Mouse (Mus musculus) thymus, postnatal 10 days (tissue): ENCODE results near the gene Kcnj6.

ENCODE experiments used
- DNase-seq, 2 experiments: peaks; one replicate each; pipeline ENCODE4 v3.0.0; 2021; ENCODE audit warnings: low spot score in 2 of 2

The Kcnj6 gene

GRCm38 (mm10) chr16:94720476-94721153 is 276.9 kb downstream of the Kcnj6 start:
- DNase-seq, result no peak

GRCm38 (mm10) chr16:94719488-94719887 is 278.0 kb downstream of the Kcnj6 start:
- no peak for DNase-seq

GRCm38 (mm10) chr16:94718919-94719318 is 278.6 kb downstream of the Kcnj6 start:
- DNase-seq, result no peak

GRCm38 (mm10) chr16:94717051-94717450 is 280.4 kb downstream of the Kcnj6 start:
- no peak for DNase-seq

- no peak for DNase-seq
Observed at GRCm38 (mm10) chr16:94714483-94714882, 283.0 kb downstream of the Kcnj6 start.

GRCm38 (mm10) chr16:94713480-94714094 is 283.9 kb downstream of the Kcnj6 start:
- peak; percentile 57 to 90 for DNase-seq

GRCm38 (mm10) chr16:94701971-94702370 is 295.5 kb downstream of the Kcnj6 start:
- no peak for DNase-seq

- DNase-seq, result no peak
Observed at GRCm38 (mm10) chr16:94701141-94701540, 296.4 kb downstream of the Kcnj6 start.
